Mouse (Mus musculus) intestine, embryonic 16.5 days (tissue): ENCODE measurements around the gene Fastk. TPM values are rescaled to one million over a fixed set of nuclear protein-coding genes. Genes with fewer than 3 reads are reported as not detected.
A peak's percentile ranks its signal among the peaks of the same experiment; 100 is the strongest.

Source experiments
- ATAC-seq: fragments of 200-750 bp; cut with Nextera tagmentation; 2 replicates; pipeline ENCODE4 v1.8.0; 2017; ENCODE audit warnings: moderate TSS enrichment, moderate library complexity
- H3K27ac ChIP-seq: fragments of 300-500 bp; sonication (generic); 2 replicates; pipeline ENCODE4 v1.5.1; 2014; ENCODE audit warnings: mild to moderate bottlenecking, low read length
- H3K27me3 ChIP-seq: fragments of 300-500 bp; sonication (generic); replicated peaks from 2 replicates; pipeline ENCODE4 v1.6.1; 2014; ENCODE audit warnings: low read length, control low read depth, mixed read lengths; ENCODE audit not compliant: control insufficient read depth, insufficient read depth
- H3K36me3 ChIP-seq: fragments of 300-500 bp; sonication (generic); 2 replicates; pipeline ENCODE4 v1.6.1; 2014; ENCODE audit warnings: low read length, control low read depth; ENCODE audit not compliant: control insufficient read depth, insufficient read depth
- H3K4me1 ChIP-seq: fragments of 300-500 bp; sonication (generic); 2 replicates; pipeline ENCODE4 v1.6.1; 2014; ENCODE audit warnings: low read length, control low read depth, mixed read lengths; ENCODE audit not compliant: control insufficient read depth, insufficient read depth
- H3K4me2 ChIP-seq: fragments of 300-500 bp; sonication (generic); 2 replicates; pipeline ENCODE4 v1.6.1; 2014; ENCODE audit warnings: low read depth, low read length, control low read depth
- H3K4me3 ChIP-seq: fragments of 300-500 bp; sonication (generic); 2 replicates; pipeline ENCODE4 v1.5.1; 2014; ENCODE audit warnings: mild to moderate bottlenecking, low read length
- H3K9ac ChIP-seq: fragments of 300-500 bp; sonication (generic); 2 replicates; pipeline ENCODE4 v1.6.1; 2014; ENCODE audit warnings: low read depth, low read length
- H3K9me3 ChIP-seq: fragments of 300-500 bp; sonication (generic); 2 replicates; pipeline ENCODE4 v1.6.1; 2016; ENCODE audit warnings: low read length, control low read depth; ENCODE audit not compliant: control insufficient read depth
- WGBS: fragments of 180-500 bp; shearing (Covaris S2); extraction: QIAGEN DNeasy Blood & Tissue Kit; methylation state at CpG from one replicate; pipeline ENCODE4 v1.1.7; 2014; 5-methylcytosine and 5-hydroxymethylcytosine counted together
- polyA plus RNA-seq: library from polyadenylated mRNA; unstranded; fragments of >200 nt; fragmentation: Nextera tagmentation; extraction: Ambion mirVana; gene quantifications from 2 replicates; pipeline ENCODE4 v1.2.1, GENCODE M21; 2015

The Fastk gene
- polyA plus RNA-seq, 1 experiment from 2014 or later = 113 TPM

DNA sequence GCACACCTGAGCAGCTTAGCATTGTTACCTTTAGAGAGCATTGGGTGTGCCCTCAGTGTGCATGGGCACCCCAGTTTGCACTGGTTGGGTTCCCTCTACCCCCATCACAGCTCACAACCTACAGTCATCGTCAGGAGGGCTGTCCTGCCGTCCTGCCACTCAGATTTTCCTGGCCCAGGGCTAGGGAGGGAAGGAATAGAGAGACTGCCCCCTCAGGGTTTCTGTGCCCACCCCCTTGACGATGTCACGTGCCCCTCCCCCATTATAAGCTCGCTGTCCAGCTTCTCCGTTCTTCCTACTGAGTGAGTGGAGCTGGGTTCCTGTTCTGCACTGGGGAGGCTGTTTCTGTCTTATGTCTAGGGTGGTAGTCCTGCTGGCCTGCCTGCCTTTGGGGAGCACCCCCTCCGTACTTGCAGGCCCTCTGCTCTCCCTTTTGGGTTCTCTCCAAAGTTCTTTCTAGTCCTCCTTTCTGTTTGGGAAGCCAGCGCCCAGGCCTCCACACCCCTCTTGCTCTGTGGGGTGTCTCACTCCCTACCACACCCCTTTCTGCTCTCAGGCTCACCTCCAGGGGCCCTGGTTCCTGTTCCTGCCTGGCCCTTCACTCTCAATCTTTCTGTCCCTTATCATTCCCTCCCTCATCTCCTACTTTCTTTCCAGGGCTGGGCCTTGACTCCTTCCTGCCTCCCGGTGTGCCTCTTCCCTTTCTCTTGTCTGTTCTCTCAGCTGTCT lies 18.4 kb downstream of the Fastk start:
- peaks cover 27% of the 10 kb centered on the region for H3K4me1 ChIP-seq
- peak overlapping the region; percentile 86 for H3K4me2 ChIP-seq
- peak overlapping the region; percentile 76 for H3K4me3 ChIP-seq
- no peaks in the 10 kb centered on the region for H3K9me3 ChIP-seq
- whole genome bisulfite sequencing = 20% methylated on average over 9 of the region's 9 CpGs
- peaks cover 6% of the 10 kb centered on the region; the same call in 1 of the 2 replicates for H3K36me3 ChIP-seq
- no peaks in the 10 kb centered on the region for H3K27me3 ChIP-seq
- H3K9ac ChIP-seq = peak overlapping the region; percentile 81
- H3K27ac ChIP-seq = peak overlapping the region; percentile 98
- ATAC-seq = 0 out of 2 replicates have a peak, but pooled peaks have one; percentile 9

DNA sequence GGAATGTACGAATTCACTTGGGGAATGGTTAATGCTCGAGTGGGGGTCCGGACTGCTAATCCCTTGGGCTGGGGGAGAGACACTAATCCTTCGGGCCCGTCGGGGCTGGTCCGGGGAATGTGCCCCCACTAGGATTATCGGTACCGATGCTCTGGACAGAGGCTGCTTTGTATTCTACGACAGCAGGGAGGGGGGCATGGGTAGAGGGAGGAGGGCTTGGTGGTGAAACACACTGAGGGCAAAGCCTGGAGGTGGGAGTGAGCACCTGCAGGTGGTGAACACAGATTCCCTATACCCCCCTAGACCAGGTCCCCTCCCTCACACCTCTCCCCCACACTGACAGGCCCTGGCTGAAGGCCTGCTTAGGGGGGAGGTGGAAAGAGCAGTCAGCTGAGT lies 19.1 kb downstream of the Fastk start:
- H3K4me2 ChIP-seq = peak overlapping the region; percentile 86
- H3K27ac ChIP-seq = peak overlapping the region; percentile 98
- WGBS = 2% methylated on average over 10 of the region's 10 CpGs

DNA sequence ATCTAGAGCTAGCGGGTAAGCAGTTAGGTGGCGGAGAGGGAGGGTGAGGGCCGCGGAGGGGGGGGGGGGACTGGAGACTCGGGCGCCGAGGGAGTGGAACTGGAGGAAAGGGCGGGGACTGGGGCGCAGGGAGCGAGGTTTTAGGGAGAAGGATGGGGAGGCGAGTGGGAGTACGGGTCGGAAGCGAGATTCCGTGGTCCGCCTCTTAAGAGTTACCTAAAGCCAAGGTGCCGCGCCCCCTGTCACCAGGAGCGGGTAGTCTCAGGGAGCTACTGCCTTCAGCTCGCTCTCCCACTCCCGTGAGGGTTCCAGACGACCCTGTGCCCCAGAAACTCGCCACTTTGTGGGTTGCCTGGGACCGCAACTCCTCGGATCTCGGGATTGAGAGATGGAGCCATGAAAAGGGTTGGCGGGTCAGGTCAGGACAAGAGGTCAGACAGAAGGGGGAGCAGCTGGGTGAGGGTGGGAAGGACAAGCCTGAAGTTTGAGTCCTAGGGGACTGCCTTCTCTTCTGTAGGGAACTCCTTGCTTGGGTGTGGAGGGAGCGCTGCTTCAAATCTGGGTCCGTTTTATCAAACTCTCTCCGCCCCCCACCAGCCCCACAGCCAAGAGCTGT lies 19.6 kb downstream of the Fastk start:
- H3K4me1 ChIP-seq = peaks cover 27% of the 10 kb centered on the region
- H3K4me2 ChIP-seq = peak overlapping the region; percentile 86
- WGBS = under 1% methylated on average over 29 of the region's 30 CpGs
- peaks cover 6% of the 10 kb centered on the region; the same call in 1 of the 2 replicates for H3K36me3 ChIP-seq
- peak overlapping the region; percentile 81 for H3K9ac ChIP-seq
- H3K4me3 ChIP-seq = peak overlapping the region; percentile 76
- no peaks in the 10 kb centered on the region for H3K9me3 ChIP-seq
- H3K27ac ChIP-seq = peak overlapping the region; percentile 98
- no peaks in the 10 kb centered on the region for H3K27me3 ChIP-seq
- 0 out of 2 replicates have a peak, but pooled peaks have one; percentile 1 for ATAC-seq

More for the DNA sequence above, 19.1 kb downstream of the Fastk start:
- peaks cover 6% of the 10 kb centered on the region; the same call in 1 of the 2 replicates for H3K36me3 ChIP-seq
- peak overlapping the region; percentile 76 for H3K4me3 ChIP-seq
- ATAC-seq = no peak
- peaks cover 27% of the 10 kb centered on the region for H3K4me1 ChIP-seq
- H3K9me3 ChIP-seq = no peaks in the 10 kb centered on the region
- H3K9ac ChIP-seq = peak overlapping the region; percentile 81
- no peaks in the 10 kb centered on the region for H3K27me3 ChIP-seq

DNA sequence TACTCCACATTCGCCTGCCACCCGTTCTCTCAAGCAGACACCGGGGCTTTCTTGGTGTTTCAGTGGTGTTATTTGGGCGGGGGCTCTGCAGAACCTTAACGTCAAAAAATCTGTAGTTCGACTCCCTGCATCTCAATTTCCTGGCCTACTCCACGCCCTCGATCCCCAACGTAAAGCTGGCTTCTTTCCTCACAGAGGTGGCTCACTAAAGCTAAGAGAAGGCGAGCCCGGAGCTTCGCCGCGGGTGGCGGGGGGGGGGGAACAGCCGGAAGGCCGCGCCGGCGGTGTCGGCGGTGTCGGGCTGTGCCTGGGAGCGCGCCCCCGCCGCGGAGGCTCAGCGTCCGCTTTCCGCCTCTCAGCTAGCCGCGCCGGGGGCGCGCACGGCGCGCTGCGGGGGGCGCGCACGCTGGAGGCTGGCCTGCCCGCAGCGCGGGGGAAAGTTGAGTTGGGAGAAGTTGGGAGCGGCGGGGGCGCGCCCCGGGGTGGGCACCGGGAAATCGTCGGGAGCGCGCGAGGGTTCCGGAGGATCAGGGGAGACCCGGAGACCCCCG lies 20.2 kb downstream of the Fastk start:
- under 1% methylated on average over 50 of the region's 60 CpGs for WGBS
- H3K4me2 ChIP-seq = peak overlapping the region; percentile 86
- no peaks in the 10 kb centered on the region for H3K27me3 ChIP-seq
- peak overlapping the region; percentile 76 for H3K4me3 ChIP-seq
- peaks cover 27% of the 10 kb centered on the region for H3K4me1 ChIP-seq
- peak overlapping the region; percentile 81 for H3K9ac ChIP-seq
- peaks cover 4% of the 10 kb centered on the region; the same call in 1 of the 2 replicates for H3K36me3 ChIP-seq
- H3K9me3 ChIP-seq = no peaks in the 10 kb centered on the region
- ATAC-seq = peak; percentile 30
- peak overlapping the region; percentile 98 for H3K27ac ChIP-seq

DNA sequence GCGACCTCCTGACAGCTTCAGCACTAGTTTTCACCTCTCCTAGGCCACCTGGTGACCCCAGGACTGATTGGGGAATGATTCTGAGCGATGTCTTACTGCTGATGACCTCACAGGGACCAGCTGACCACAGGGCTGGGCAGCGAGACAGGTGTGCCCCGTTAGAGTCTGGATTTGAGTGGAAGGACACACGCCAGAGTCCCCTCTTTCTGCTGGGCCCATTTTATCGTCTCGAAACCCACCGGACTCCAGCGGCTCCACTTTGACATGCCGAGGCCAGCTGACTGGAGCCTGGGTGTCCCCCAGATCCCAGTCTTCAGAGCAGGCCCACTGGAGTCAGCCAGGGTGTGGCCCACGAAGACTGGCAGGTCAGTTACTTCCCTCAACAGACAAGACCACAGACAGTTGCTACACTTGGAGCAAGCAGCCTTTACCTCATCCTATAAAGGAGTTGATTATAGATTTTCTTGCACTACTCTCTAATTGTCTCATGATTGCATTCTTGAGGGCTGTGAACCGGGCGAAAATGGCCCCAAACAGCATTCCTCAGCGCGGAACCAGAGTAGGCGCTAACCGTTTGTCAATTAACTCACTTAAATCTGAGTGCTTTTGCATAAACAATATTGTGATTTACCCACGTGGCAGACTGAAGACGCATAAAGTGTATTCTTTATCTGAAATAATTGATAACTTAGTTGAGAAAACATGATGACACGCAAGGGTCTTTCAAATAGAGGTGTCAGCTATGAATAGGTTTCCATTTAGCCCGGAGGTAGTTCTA lies 20.9 kb downstream of the Fastk start:
- H3K9ac ChIP-seq = peak overlapping the region; percentile 81
- H3K4me3 ChIP-seq = peak overlapping the region; percentile 76
- no peaks in the 10 kb centered on the region for H3K36me3 ChIP-seq
- H3K27ac ChIP-seq = peak overlapping the region; percentile 98
- peak overlapping the region; percentile 86 for H3K4me2 ChIP-seq
- 12% methylated on average over 21 of the region's 21 CpGs for WGBS
- peaks cover 27% of the 10 kb centered on the region for H3K4me1 ChIP-seq
- no peaks in the 10 kb centered on the region for H3K27me3 ChIP-seq
- no peak for ATAC-seq
- H3K9me3 ChIP-seq = no peaks in the 10 kb centered on the region

DNA sequence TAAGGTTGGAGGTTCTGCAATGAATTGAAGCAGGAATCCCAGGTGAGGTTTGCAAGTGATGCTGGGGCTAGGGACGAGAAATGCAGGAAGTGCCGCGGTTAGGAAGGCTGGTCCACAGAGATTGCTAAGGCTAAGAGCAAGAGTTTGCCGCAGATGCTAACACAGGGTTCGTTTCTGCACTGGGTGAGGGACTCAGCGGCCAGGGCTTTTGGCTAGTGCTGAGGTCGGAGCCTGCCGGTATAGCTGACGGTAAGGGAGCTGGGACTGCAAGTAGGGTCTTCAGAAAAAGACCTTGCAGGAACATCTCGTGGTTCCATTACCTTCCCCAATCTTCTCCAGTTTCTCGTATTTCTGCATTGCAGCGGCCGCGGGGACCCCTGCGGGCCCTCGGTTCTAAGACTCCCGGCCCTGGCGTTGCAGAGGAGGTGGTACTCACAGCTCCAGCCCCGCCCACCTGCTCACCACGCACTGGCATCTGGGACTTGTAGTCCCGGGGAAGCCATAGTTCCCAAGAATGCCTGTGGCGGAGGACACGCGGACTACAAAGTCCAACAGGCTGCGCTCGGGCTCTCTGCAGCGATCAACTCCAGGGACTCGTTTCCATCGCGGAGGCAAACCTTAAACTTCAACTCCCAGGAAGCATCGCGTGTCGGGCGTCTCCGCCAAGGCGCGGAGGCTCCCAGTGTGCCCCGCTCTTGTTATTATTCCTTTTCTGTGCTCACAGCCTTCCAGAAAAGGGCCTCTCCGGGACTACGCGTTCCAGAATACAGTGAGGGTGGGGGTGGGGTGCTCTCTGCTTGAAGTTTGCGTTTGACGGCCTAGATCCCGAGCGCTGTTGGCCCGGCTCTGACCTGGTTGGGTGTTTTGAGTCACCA lies 21.7 kb downstream of the Fastk start, which contains the start of the genes Cdk5 and Slc4a2:
TSS of gene Cdk5 (minus strand) at position 402 of the 875 bp plus-strand sequence.
TSS of gene Slc4a2 (plus strand) at position 709 of the 875 bp plus-strand sequence.
- WGBS = under 1% methylated on average over 46 of the region's 46 CpGs
- H3K9ac ChIP-seq = peak within 1 kb of the TSS; percentile 81
- H3K27me3 ChIP-seq = no peaks in the 10 kb centered on the region
- no peaks in the 10 kb centered on the region for H3K36me3 ChIP-seq
- peak within 1 kb of the TSS; percentile 98 for H3K27ac ChIP-seq
- ATAC-seq = peak; percentile 89
- peak within 1 kb of the TSS; percentile 86 for H3K4me2 ChIP-seq
- peak within 1 kb of the TSS; percentile 76 for H3K4me3 ChIP-seq
- H3K9me3 ChIP-seq = no peaks in the 10 kb centered on the region
- peaks cover 27% of the 10 kb centered on the region for H3K4me1 ChIP-seq

DNA sequence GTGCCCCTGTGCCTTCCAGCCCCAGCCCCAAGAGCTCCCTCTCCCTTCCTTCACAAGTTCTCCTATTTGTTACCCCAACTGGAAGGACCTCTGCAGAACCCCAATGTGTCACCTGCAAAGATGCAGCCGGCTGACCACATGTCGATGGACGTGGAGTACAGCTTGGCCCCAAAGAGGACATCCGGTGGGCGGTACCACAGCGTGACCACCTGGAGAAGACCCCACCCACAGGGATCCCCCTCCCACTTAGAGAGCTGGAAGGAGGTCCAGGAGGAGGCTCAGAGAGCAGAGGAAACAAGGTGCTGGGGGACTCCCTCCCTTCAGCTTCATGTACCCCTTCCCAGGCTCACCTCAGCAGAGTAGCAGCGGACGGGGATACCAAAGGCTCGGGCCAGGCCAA lies 24.7 kb downstream of the Fastk start:
- Histone ChIP-seq H3K9me3 (no peaks in the 10 kb centered on the region), H3K27me3 (no peaks in the 10 kb centered on the region), H3K4me3 (no peak overlapping the region), H3K27ac (no peak overlapping the region), H3K4me1 (peaks cover 10% of the 10 kb centered on the region), H3K36me3 (no peaks in the 10 kb centered on the region), H3K4me2 (no peak overlapping the region), H3K9ac (no peak overlapping the region)
- no peak for ATAC-seq
- 89% methylated on average over 9 of the region's 9 CpGs for WGBS

DNA sequence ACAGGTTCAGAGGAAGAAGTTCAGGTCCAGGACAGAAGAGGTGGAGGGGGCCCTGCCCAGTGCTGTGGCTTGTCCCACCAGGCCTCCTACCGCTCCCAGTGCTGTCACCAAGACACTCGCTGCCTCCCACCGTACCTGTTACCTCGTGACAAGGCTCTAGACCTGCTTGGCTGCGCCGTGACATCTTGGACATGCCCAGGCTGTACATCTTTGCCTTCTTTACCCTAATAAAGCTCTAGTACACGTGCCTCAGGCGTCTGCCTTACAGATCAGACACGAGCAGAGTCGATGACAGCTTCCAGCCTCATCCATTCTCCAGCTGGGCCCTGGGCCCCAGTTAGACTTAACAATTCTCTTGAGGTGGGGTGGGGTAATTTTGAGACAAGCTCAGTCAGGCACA lies 27.5 kb downstream of the Fastk start:
- H3K4me2 ChIP-seq = no peak overlapping the region
- H3K4me1 ChIP-seq = peaks cover 14% of the 10 kb centered on the region
- H3K9me3 ChIP-seq = no peaks in the 10 kb centered on the region
- H3K27me3 ChIP-seq = no peaks in the 10 kb centered on the region
- H3K27ac ChIP-seq = no peak overlapping the region
- no peak overlapping the region for H3K4me3 ChIP-seq
- WGBS = 88% methylated on average over 10 of the region's 10 CpGs
- no peaks in the 10 kb centered on the region for H3K36me3 ChIP-seq
- no peak overlapping the region for H3K9ac ChIP-seq
- ATAC-seq = no peak
